Mouse (Mus musculus) kidney, adult 2 months (tissue): ENCODE results near the gene Cracr2a.

Experiments
- CTCF ChIP-seq: fragments of 200-500 bp; conservative IDR thresholded peaks from 2 replicates; pipeline ENCODE4 v1.5.1; 2011; ENCODE audit warnings: low read depth, mild to moderate bottlenecking, control low read depth, low read length, moderate library complexity, mixed read lengths; ENCODE audit not compliant: insufficient read depth, insufficient read length
- POLR2A ChIP-seq: fragments of 200-500 bp; IDR thresholded peaks from one replicate; pipeline ENCODE4 v1.6.1; 2011; ENCODE audit warnings: low read depth, low read length, control low read depth

DNA sequence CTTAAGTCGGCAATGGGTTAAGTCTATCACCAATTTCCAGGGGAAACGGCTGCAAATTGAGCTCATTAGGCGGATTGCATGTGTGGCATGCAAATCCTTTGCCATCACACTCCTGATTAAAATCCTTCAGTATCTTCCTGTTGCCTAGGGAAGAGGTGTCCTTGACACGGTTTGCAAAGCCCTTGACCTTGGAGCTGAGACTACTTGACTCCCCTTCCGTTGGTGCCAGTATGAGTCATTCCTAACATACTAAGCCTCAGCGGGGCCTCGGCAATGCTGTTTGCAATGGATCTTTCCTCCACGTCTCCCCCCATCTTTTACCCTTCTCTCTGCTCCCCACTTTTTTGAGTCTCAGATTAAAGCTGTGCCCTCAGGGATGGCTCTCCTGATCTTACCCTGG, 122.4 kb downstream of the Cracr2a start:
- TF ChIP-seq POLR2A (no peak), CTCF (no peak)
